Mouse (Mus musculus) stomach, embryonic 14.5 days (tissue): Measurements from ENCODE around the gene 9530077C05Rik. TPM values are rescaled to one million over a fixed set of nuclear protein-coding genes. Genes with fewer than 3 reads are reported as not detected.

Experiments used
- ATAC-seq: fragments of 200-750 bp; cut with Nextera tagmentation; 2 replicates; pipeline ENCODE4 v1.8.0; 2017; ENCODE audit warnings: low read depth, moderate TSS enrichment; ENCODE audit not compliant: insufficient number of reproducible peaks, insufficient read depth, low FRiP score
- H3K27ac ChIP-seq: fragments of 300-500 bp; sonication (generic); 2 replicates; pipeline ENCODE4 v1.5.1; 2014; ENCODE audit warnings: mild to moderate bottlenecking, low read length, moderate library complexity, mixed read lengths
- H3K27me3 ChIP-seq: fragments of 300-500 bp; sonication (generic); 2 replicates; pipeline ENCODE4 v1.6.1; 2014; ENCODE audit warnings: low read length, control low read depth, mixed read lengths; ENCODE audit not compliant: control insufficient read depth, insufficient read depth
- H3K36me3 ChIP-seq: fragments of 300-500 bp; sonication (generic); 2 replicates; pipeline ENCODE4 v1.6.1; 2014; ENCODE audit warnings: mild to moderate bottlenecking, control low read depth, low read length, moderate library complexity, mixed read lengths; ENCODE audit not compliant: control insufficient read depth, insufficient read depth
- H3K4me1 ChIP-seq: fragments of 300-500 bp; sonication (generic); 2 replicates; pipeline ENCODE4 v1.6.1; 2014; ENCODE audit warnings: low read length, control low read depth, mixed read lengths; ENCODE audit not compliant: control insufficient read depth, insufficient read depth
- H3K4me2 ChIP-seq: fragments of 300-500 bp; sonication (generic); replicated peaks from 2 replicates; pipeline ENCODE4 v1.6.1; 2014; ENCODE audit warnings: low read depth, low read length, control low read depth
- H3K4me3 ChIP-seq: fragments of 300-500 bp; sonication (generic); 2 replicates; pipeline ENCODE4 v1.5.1; 2014; ENCODE audit warnings: low read depth, low read length, control low read depth
- H3K9ac ChIP-seq: fragments of 300-500 bp; sonication (generic); replicated peaks from 2 replicates; pipeline ENCODE4 v1.6.1; 2014; ENCODE audit warnings: low read depth, mild to moderate bottlenecking, control low read depth, low read length, moderate library complexity, mixed read lengths
- H3K9me3 ChIP-seq: fragments of 300-500 bp; sonication (generic); 2 replicates; pipeline ENCODE4 v1.6.1; 2016; ENCODE audit warnings: low read depth, low read length, control low read depth; ENCODE audit not compliant: control insufficient read depth
- WGBS: fragments of 180-500 bp; shearing (Covaris S2); extraction: QIAGEN DNeasy Blood & Tissue Kit; methylation state at CpG from one replicate; pipeline ENCODE4 v1.1.7; 2014; 5-methylcytosine and 5-hydroxymethylcytosine counted together
- polyA plus RNA-seq: library from polyadenylated mRNA; unstranded; fragments of >200 nt; fragmentation: Nextera tagmentation; extraction: Ambion mirVana; gene quantifications from 2 replicates; pipeline ENCODE4 v1.2.1, GENCODE M21; 2014

Gene 9530077C05Rik
- polyA plus RNA-seq, 1 experiment from 2014 or later: 6.2 TPM

DNA sequence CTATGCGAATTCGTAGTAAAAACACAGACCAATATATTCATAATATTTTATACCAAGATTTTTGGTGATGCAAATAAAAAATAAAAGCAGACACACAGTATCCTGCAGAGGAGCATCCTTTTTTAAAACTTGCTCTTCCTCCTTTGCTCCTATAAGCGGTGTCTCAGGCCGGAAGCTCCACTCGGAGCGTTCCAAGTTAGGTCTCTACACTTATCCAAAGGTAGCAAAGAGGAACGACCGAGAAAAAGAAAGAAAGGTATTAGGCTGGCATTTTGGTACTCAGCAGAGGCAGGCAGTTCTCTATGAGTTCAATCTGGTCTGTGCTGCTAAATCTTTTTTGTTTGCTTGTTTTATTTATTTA, 57.6 kb downstream of the 9530077C05Rik start:
- Histone ChIP-seq H3K4me1 (0 out of 2 replicates have a peak, but pooled peaks cover 3% of the 10 kb centered on the region), H3K27ac (no peak overlapping the region), H3K9me3 (no peaks in the 10 kb centered on the region), H3K9ac (no peak overlapping the region), H3K27me3 (no peaks in the 10 kb centered on the region), H3K4me3 (no peak overlapping the region), H3K36me3 (no peaks in the 10 kb centered on the region), H3K4me2 (no peak overlapping the region)
- WGBS: 75% methylated on average over 8 of the region's 8 CpGs
- ATAC-seq: no peak

DNA sequence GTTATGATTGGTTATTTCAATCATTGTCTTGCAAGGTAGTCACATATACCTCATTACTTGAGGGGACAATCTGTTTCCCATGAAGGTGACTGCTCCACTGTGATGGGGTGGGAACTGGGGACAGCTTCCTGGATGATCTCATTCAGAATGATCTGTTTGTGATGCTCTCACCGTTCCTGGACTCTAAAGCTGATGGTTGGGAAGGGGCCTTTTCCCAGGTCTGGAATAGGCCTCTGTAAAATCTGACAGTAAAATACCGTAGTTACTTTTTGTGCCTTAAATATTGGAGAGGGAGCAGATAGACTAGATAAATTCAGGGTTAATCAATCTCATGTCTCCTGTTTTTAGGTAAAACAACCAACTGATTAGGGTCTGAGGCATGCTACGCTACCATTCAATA, 58.3 kb downstream of the 9530077C05Rik start, which contains the start of gene Rp9:
Gene Rp9, minus strand, starts transcription at position 101 of the 400 bp plus-strand sequence.
- H3K4me3 ChIP-seq: peak within 1 kb of the TSS; percentile 78
- H3K36me3 ChIP-seq: no peaks in the 10 kb centered on the region
- H3K9me3 ChIP-seq: no peaks in the 10 kb centered on the region
- ATAC-seq: no peak
- 89% methylated on average over 3 of the region's 3 CpGs for WGBS
- no peak within 1 kb of the TSS; the same call in 1 of the 2 replicates for H3K27ac ChIP-seq
- H3K4me1 ChIP-seq: 0 out of 2 replicates have a peak, but pooled peaks cover 3% of the 10 kb centered on the region
- peak within 1 kb of the TSS; percentile 83; the same call in 1 of the 2 replicates for H3K9ac ChIP-seq
- peak within 1 kb of the TSS; percentile 62 for H3K4me2 ChIP-seq
- no peaks in the 10 kb centered on the region for H3K27me3 ChIP-seq

DNA sequence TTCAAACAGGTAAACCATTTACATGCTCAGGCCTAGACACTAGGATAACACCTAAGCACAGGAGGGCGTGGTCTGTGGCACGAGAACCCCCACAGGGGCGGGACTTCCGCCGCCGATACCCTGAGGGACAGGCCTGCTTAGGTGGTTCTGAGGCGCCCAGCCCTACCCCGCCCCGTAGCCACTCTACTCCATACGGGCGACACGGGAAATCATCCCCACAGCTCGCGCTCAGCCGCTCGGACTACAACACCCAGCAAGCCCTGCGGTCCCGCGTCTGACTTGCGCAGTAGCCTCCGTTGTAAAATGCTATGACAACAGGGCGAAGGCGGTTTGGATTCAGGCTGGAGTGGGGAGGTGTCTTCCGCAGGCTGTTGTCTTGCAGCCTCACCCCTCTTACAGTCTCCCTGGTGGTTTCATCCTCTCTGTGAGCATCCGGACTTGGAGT, 64.1 kb downstream of the 9530077C05Rik start, which contains the start of gene Bbs9:
Gene Bbs9, plus strand, starts transcription at position 292 of the 445 bp plus-strand sequence.
- no peaks in the 10 kb centered on the region for H3K27me3 ChIP-seq
- H3K4me3 ChIP-seq: peak within 1 kb of the TSS; percentile 57
- WGBS: 0% methylated on average over 25 of the region's 25 CpGs
- H3K27ac ChIP-seq: peak within 1 kb of the TSS; percentile 7; the same call in 1 of the 2 replicates
- no peaks in the 10 kb centered on the region for H3K4me1 ChIP-seq
- no peaks in the 10 kb centered on the region for H3K36me3 ChIP-seq
- peak; percentile 100 for ATAC-seq
- H3K9ac ChIP-seq: peak within 1 kb of the TSS; percentile 53
- peak within 1 kb of the TSS; percentile 96 for H3K4me2 ChIP-seq
- no peaks in the 10 kb centered on the region for H3K9me3 ChIP-seq

DNA sequence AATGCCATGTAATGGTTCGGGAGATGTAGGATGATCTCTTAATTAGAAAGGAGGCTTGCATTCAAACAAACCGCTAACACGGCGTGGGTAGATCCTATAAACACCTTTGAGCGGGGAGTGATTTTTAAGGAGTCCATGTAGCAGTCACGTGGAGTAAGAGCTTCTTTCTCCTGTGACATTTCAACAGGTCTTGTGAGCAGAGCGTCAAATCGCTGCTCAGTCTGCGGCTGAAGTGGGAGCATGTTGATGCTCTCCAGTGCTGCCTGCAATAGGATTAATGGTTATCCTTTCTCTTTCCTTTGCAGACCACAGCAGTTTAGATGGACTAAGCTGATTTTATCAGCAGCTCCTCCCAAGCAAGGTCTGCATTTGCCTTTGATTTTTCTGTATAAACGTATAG, 65.0 kb downstream of the 9530077C05Rik start:
- Histone ChIP-seq H3K36me3 (no peaks in the 10 kb centered on the region), H3K27ac (peak overlapping the region; percentile 7; the same call in 1 of the 2 replicates), H3K4me3 (peak overlapping the region; percentile 57), H3K9ac (peak overlapping the region; percentile 53), H3K27me3 (no peaks in the 10 kb centered on the region), H3K9me3 (no peaks in the 10 kb centered on the region), H3K4me1 (no peaks in the 10 kb centered on the region), H3K4me2 (peak overlapping the region; percentile 96)
- ATAC-seq: no peak
- 2% methylated on average over 10 of the region's 10 CpGs for WGBS

DNA sequence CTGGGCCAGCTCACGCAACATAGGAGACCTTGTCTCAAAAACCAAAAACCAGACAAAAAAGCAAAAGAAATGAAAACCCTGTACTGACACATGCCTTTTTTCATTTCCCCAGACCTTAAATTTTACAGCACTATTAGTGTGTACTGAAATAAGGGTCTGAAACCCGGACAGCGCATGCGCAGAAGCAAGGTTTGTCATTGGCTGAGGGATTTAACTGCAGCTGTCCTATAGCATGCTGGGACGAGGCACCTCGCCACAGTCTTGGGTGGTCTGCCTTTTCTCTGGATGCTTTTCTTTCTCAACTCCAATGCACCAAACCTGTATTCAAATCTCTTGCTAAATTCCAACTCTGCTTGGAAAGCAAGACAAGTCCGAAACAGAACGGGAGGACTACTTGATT, 67.6 kb downstream of the 9530077C05Rik start:
- no peaks in the 10 kb centered on the region for H3K36me3 ChIP-seq
- H3K27me3 ChIP-seq: no peaks in the 10 kb centered on the region
- no peaks in the 10 kb centered on the region for H3K9me3 ChIP-seq
- 92% methylated on average over 8 of the region's 8 CpGs for WGBS
- no peak overlapping the region for H3K4me2 ChIP-seq
- H3K4me3 ChIP-seq: no peak overlapping the region
- no peak for ATAC-seq
- H3K9ac ChIP-seq: no peak overlapping the region
- H3K27ac ChIP-seq: no peak overlapping the region
- H3K4me1 ChIP-seq: no peaks in the 10 kb centered on the region

DNA sequence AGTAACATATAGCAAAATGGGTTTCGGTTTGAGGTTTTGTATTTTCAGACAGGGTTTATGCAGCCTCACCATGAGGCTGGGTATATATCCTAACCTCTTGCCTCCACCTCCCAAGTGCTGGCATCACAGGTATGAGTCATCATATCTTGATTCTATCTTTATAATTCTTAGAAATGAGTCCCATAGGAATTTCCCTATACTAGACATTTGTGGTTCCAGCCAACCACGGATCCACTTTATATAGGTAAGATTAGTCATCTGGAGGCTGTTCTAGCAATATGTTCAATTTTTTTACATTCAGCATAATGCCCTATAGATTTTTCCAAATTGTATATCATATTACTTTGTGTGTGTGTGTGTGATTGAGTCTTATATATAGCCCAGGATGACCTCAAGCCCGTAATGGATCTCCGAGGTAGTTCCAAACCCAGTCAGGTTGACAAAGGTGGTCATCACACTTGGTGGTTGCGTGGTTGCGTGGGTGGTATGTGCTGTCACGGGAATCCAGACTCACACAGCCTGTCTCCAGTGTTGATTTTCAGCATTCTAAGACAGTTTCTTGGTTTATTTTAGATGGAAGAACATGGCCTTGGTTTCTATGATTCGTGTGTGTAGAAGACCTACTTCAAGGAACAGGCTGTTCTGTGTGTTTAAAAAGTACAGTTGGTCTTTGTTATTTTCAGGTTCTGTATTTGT, 72.7 kb downstream of the 9530077C05Rik start:
- no peak overlapping the region for H3K9ac ChIP-seq
- no peak overlapping the region for H3K27ac ChIP-seq
- no peak for ATAC-seq
- H3K27me3 ChIP-seq: no peaks in the 10 kb centered on the region
- no peak overlapping the region for H3K4me2 ChIP-seq
- WGBS: 94% methylated on average over 8 of the region's 8 CpGs
- no peaks in the 10 kb centered on the region for H3K4me1 ChIP-seq
- no peak overlapping the region for H3K4me3 ChIP-seq
- H3K9me3 ChIP-seq: no peaks in the 10 kb centered on the region
- no peaks in the 10 kb centered on the region for H3K36me3 ChIP-seq

DNA sequence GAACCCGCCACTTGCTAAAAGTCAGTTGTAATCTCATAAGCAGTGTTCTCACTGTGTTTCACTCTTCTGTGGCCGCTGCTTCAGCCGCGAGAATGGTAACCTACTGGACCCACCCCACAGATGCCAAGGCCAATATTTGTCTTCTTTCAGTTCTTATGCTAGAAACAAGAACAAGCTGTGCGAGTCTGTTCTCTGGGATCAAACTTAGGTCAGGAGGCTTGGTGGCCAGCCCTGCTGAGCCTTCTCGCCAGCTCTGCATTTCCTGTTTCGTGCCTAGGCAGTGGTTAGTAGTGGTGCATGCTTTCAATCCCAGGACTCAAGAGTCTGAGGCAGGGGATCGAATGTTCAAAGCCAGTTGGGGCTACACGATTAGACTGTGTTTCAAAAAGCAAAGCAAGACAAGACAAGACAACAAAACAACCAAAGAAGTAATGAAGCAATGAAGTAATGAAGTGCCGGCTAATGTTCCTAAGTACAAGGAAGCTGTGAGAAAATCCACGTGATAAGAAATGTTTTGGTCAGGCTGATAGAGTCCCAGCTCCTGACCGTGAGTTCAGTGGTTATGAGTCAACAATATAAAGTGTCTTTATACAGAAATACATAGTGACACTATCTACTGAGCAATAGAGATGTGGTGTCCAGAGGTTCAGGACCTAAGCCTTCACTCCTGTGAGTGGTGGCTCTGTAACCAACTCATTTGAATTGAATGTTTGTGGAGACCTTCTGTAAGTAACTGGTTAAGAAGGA, 73.4 kb downstream of the 9530077C05Rik start:
- Histone ChIP-seq H3K9me3 (no peaks in the 10 kb centered on the region), H3K4me3 (no peak overlapping the region), H3K27ac (no peak overlapping the region), H3K4me1 (no peaks in the 10 kb centered on the region), H3K27me3 (no peaks in the 10 kb centered on the region), H3K4me2 (no peak overlapping the region), H3K36me3 (no peaks in the 10 kb centered on the region), H3K9ac (no peak overlapping the region)
- WGBS: 74% methylated on average over 12 of the region's 12 CpGs
- ATAC-seq: no peak

DNA sequence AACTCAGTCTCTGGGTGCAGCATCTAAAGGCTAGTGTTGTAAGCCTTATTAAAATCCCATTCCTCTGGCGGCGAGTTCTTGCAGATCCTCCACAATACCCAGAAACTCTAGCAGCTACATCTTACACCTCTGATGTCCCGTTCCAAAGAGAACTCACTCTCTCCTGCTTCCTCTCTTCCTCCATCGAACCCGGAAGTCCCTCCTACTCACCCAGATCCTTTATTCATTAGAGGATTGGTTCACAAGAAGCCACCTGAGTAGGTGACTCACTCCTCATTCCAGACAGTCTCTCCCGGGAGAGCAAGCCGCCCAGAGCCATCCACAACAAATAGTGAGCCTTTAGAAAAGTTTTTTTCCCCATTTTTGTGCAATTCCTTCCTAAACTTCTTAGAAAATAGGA, 74.9 kb downstream of the 9530077C05Rik start:
- no peak overlapping the region for H3K4me2 ChIP-seq
- no peaks in the 10 kb centered on the region for H3K9me3 ChIP-seq
- no peak overlapping the region for H3K9ac ChIP-seq
- H3K36me3 ChIP-seq: no peaks in the 10 kb centered on the region
- no peak overlapping the region for H3K27ac ChIP-seq
- no peaks in the 10 kb centered on the region for H3K27me3 ChIP-seq
- H3K4me3 ChIP-seq: no peak overlapping the region
- no peaks in the 10 kb centered on the region for H3K4me1 ChIP-seq
- WGBS: 89% methylated on average over 7 of the region's 7 CpGs
- no peak for ATAC-seq
